Mouse (Mus musculus) layer of hippocampus, adult 18-20 months (tissue): Measurements from ENCODE around the gene Gm42906. TPM values are rescaled to one million over a fixed set of nuclear protein-coding genes. Genes with fewer than 3 reads are reported as not detected.
A peak's percentile ranks its signal among the peaks of the same experiment; 100 is the strongest.

ENCODE experiments used
- DNase-seq, 2 experiments: peaks; one replicate each; pipeline ENCODE4 v3.0.0; 2022; ENCODE audit warnings: low spot score in 2 of 2
- total RNA-seq, 2 experiments: library from RNA; stranded (reverse); gene quantifications; 2 replicates each; pipeline ENCODE4 v1.2.3; 2021

Gene Gm42906
- total RNA-seq, 2 experiments from 2014 or later, result not detected

DNA sequence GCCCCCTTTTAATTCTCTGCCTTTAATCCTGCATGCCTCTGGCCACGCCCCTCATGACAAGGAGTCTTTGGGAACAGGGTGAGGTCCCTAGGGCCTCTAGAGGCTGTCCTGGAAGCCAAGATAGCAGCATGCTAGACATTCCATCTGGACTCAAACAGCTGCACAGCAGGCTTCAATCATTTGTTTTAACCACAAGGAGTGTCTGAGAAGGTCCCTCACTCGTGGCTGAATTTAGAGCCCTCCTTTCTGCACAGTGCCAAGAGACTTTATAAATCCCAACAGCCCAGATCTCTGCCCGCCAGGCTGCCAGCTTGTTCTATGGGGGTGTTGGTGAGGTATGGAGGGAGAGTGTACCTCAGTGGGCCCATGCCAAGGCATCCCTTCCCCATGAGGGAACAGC lies 273.2 kb downstream of the Gm42906 start:
- no peak for DNase-seq

DNA sequence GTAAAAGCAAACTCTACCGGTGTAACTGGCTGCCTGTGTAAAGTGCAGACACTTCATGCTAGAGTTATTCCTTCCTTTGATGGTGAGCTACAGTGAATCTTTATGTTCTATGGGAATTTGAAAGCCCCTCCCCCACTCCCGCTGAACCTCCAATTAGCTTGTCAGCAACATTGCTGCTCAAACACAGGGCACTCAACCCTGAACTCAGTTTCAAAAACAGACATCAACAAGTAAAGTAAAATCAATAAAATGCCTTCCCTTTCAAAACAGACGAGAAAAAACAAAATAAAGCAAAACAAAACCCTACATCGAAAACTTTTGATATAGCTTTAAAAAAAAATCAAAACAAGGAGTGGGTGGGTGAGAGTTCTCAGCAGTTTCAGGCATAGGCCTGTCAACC lies 273.9 kb downstream of the Gm42906 start:
- DNase-seq, result no peak

DNA sequence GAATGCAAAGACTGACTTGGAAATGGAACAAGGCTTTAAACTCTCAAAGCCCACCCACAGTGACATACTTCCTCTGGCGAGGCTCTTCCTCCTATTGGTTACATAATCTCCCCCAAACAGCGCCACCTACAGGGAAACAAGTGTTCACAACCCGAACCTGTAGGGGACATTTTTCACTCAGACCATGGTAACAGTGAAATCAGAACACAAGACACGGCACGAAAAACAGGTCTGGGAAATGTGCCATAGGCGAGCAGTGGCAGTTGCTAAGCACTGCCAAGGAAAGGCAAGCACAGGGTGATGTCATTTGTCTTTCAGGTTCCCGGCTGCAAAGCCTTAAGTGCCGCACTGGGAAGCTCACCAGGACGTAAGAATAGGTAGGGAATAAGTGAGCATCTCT lies 276.4 kb downstream of the Gm42906 start:
- DNase-seq, result peak in 1 of 2 experiments; percentile 31

DNA sequence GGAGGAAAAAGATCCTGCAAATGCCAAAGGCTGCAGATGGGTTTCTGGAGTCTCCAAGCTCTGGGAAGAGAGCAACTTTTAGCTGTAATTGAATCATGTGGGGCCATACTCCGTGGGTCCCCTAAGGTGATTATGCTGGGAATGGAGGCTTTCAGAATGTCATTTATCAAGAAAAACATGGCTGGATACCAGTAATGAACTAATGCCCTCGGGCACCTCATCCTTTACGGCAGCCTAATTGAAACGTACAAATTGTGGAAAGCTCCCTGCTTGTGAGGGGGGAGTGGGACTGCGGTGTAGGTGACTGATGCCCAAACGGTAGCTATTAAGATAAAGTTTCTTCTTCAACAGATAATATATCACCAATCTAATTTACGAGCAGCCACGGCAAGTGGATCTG lies 278.5 kb downstream of the Gm42906 start:
- no peak for DNase-seq

DNA sequence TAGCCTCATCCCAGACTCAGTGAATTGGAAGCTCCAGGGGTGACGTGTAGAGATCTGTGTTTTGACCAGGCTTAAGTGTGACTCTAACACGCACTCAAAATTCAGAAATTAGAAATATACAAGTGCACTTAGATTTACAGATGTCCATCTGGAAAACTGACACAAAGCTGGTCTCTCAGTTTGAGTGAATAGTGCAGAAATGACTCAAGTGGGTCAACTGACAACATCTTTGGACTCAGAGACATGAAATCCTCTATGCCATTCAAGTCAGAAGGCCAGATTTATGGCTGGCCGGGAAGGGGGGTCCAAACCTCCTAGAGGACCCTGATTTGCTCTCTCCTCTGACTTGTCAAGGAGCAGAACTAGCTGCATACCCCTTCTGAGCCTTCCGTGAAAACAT lies 279.9 kb downstream of the Gm42906 start:
- no peak for DNase-seq

DNA sequence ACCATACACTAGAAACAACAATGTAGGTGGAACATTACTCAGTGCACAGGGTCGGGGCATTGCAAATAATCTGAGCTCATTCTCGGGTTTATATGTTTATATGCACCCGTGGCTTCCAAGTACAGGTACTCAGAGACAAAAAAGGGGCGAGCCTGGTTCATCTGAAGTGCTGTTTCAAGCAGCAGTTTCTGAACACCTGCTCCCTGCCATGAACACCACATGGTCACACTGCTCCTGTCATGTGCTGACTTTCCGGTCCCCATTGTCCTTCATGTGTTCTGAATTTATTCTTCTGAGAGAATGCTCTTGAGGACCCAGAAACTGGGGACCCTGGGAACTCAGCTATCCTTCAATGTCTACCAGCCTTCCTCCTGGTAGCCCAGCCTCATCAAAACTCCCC lies 282.2 kb downstream of the Gm42906 start:
- DNase-seq, result no peak

DNA sequence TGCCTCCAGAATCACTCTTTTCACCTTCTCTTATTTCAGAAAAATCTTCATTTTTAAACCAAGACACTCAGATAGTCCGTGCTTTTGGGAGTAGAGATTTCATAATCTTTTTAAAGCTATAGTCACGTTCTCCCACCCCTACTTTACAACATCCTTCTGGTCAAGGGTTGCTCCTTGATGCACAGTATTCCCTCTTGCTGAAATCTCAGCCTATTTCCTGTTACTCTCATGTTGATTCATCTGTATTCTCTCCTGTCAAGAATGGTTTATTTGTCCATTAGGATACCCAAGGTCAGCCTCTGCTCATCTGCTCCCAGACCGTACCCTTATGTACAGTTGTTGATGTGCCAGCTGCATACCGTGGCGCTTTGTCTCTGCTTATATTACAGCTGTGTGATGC lies 284.0 kb downstream of the Gm42906 start:
- no peak for DNase-seq

DNA sequence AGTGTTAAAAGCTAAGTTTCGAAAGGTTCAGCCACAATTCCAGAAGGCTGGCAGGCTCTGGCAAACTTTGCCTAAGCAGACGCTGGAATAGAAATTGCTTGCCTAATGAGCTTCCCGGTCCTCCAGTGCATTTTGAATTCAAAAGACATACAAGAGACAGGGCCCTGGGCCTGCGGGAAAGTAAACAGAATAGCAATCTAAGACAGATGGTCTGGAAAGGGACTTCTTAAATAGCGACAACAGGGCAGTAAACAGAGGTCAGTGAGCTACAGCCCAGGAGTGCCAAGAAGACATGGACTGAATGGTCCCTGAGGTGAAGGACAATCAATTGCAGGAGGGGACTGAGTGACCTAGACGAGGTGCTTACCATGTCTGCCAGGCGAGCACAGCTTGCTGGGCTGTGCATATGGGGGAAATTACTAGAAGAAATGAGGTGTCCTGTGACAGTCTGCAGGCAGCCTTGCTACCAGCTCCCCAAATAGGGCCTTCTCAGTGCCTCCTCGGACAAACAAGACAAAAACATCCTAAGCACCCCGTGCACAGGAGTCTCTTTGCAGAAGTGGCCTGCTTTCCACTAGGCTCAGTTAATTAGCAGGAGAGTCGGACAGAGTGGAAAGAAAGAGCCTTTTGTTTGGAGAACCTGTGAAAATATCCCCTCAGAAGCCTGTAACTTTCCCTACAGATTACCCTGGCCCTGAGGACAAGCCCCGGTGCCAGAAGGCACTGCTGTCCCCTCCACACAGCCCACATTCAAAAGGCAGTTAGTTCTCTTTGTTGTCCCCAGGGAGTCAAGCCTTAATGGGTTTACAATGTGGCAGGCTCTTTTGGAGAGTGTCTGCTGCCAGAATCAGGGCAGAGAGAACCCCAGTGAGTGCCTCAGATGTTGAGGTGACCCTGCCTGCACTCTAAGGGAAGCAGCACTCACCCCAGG lies 285.0 kb downstream of the Gm42906 start:
- DNase-seq, result peak; percentile 16 to 43

DNA sequence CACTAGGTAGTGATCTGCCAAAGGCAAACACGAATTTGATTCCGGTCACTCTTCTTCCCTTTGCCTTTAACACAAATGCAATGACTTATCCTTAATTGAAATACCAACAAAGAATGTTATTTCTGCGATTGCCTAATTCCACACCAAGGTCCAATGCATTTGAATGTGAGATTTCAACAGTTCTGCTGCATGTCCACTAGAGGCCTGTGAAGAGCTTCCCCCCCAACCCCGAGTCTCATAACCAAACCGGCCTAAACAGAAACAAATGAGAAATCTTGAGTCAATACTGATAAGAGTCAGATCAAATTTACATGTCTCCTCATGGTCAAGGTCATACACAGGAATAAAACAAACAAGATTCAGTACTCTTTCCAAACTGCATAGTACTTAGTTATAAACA lies 285.7 kb downstream of the Gm42906 start:
- DNase-seq, result no peak

DNA sequence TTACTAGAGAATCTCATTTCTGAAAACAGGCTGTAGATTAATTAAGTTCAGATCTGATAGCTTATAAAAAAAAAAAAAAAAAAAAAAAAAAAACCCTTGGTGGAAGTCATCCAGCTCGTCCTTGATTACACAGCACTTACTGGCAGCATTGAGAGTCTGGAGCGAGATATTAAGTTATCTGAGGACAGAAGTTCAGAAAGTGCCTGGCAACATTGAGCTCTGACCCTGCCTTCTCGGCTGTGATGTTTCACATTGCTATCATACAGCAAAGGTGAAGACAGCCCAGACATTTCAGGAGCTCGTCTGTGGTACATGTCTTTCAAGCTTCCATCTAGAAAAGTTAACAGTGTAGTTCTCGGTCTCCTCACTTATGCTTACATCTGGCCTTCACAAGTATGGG lies 290.1 kb downstream of the Gm42906 start:
- DNase-seq, result no peak

DNA sequence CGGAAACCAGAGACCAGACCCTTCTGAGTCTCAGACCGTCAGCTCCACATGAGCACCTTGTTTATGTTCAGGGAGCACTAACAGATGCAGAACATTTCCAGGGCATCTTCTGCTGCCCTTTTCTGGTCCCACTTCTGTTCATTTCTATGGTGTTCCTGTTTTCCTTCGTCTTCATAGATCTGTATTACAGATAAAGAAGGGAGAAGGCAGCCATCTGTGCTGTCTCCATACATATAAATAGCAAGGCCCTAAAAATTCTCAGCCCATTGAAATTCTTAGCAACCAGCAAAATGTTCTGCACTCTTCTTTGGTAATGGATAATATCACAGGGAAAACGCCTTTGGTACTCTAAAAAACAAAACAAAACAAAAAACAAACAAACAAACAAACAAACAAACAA lies 290.7 kb downstream of the Gm42906 start:
- no peak for DNase-seq

DNA sequence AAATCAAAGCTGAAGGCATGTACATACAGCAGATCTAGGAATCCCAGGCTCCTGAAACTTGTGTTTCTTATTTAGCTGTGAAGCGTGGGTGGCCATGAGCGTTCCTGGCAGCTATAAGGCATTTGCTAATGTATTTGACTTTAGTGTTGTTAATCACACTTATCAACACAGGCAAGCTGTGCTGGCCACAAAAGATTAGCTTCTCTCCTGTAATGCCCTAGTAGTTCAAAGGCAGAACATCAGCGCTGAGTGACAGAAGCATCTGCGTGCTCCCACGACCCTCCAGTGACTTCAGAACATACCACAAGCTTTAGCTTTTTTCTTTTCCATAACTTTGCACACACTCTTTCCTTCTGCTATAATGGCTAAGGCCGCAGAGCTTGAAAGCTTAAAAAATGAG lies 292.0 kb downstream of the Gm42906 start:
- DNase-seq, result no peak

DNA sequence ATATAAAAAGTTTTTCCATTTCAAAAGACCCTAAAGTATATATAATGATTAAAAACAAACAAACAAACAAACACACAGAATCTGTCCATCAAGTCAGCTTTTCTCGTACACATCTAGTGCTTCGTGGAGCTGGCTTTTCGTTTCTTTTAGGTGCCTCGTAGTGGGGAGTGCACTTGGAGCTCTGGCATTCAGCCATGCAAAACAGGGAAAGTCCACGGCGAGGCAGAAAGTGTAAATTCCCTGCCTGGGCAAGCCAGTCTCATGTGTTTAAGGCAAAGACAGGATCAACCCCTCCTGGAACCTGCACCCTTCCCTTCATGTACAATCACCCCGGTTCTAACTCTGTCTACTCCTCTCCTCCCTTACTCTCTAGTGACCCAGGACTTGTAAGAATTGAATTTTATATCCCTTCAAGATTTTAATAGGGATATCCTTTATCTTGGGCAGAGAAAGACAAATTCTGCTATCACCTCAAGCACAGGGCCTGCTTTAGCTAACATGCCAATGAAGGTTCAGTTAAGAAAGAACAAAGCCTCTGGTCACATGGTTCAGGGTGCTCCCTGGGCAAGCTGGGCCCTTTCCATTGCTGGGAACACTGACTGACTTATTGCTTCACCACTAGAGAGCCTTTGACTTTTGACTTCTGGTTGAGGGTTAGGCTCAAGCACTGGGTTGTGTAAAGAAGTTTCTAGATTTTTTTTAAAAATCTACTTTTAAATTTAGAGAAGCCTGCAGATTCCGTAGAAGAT lies 292.7 kb downstream of the Gm42906 start:
- no peak for DNase-seq

DNA sequence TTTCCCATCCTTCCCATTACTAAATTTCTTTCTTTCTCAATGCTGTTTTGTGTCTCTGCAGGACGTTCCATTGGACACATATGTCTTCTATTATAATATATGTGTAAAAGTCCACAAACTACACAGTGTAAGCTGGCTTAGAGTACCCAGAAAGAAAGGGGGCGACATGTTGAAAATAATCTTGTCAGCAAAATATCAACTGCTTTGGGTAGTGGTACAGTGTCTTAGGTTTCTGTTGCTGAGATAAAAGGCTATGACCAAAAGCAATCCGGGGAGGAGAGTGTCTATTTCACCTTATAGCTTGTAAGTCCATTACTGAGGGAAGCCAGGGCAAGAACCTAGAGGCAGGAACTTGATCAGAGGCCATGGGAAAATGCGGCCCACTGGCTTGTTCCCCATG lies 293.8 kb downstream of the Gm42906 start:
- DNase-seq, result no peak

DNA sequence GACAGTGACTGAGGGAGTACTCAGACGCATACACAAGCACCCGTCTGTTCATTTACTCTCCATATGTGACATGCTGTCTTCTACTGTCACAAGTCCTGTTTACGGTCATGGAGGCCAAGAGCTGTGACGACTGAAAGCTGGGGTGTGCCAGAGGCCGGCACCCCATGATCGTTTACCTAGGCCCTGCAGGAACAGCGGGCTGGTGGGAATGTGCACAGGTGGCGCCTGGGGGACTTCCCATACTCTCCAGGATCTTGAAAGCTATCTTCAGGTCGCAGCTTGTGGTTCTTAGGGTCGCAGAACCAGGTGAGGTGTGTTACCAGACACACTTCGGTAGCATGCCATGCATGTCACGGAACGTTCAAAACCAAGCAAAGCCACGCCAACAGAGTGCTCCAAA lies 294.2 kb downstream of the Gm42906 start:
- no peak for DNase-seq

DNA sequence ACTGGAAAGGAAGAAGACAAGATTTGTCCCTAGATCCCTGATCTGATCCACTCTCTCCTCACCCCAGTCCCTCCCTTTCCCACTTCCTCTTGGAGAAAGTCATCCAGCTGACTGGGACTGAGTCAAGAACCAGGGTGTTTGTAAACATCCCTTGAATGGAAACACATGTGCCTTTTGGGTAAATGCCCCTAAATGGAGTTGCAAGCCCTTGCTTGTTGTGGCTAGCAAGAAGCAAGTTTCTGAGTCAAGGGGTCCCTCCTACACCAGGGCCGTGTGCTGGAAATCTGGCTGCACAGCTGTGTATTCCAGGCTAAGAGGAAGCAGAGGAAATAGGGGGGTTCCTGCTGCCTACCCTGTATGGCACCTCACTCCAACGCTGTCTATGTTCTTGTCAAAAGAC lies 298.2 kb downstream of the Gm42906 start:
- DNase-seq, result no peak

DNA sequence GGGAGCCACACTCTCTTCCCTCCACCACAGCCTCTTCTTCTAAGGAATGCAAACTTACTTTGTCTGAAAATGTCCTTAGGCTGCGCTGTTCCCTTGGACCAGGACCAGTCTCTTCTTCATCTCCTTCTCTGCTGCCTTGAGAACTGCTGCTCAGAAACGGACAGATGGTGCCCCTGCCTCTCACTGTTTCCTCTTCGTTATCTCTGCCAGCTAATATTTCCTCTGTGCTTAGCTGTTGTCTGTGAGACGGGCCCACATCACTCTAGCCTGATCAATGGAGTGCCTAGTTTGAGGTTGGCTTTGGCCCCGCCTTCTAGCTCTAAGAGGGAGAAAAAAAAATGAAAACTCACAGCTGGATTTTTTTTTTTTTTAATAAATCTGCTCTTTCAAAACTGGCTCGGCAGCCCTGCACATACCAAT lies 300.7 kb downstream of the Gm42906 start:
- peak in 1 of 2 experiments; percentile 51 for DNase-seq

DNA sequence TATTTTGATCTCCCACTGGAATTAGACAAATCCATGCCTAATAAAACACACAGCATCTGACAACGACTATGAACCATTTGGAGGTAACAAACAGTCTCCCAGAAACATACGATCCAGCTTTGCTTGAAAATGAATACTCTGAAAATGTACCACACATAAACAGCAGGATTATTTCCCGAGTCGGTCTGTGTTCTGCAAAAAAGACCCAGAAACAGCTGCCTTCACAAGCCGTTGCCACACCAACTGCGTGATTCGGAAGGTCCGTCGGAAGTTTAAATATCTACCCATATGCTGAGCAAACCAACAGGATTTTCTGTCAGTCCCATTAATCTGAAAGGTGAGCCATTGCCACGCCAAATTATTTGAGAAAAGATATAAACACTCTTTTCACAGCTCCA lies 301.4 kb downstream of the Gm42906 start:
- DNase-seq, result no peak

DNA sequence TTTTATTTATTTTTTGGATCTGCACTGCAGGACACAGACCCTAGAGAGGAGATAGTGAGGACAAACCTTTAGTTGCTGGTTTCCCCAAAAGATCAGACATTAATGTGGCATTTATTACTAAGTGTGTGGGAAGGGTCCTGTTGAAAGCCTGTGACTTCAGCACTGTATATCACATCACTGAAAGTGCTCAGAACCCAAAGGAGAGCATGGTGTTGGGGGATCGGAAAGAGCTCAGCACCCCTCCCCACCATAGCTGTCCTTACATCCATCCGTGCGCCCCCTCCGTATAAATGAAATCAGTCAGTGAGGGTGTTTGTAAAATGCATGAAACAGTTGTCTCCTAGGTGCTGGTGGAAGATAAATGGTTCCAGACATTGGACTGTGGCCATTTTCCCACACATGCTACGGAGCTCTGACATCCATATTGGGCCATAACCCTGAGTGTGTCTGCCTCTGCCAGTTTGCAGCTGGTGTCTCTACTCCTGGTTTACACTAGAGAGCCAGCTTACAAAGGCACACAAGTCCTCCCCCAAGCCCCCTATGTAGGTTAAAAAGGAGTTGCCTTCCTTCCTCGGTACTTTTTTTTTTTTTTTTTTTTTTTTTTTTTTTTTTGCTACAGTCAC lies 301.9 kb downstream of the Gm42906 start:
- no peak for DNase-seq

DNA sequence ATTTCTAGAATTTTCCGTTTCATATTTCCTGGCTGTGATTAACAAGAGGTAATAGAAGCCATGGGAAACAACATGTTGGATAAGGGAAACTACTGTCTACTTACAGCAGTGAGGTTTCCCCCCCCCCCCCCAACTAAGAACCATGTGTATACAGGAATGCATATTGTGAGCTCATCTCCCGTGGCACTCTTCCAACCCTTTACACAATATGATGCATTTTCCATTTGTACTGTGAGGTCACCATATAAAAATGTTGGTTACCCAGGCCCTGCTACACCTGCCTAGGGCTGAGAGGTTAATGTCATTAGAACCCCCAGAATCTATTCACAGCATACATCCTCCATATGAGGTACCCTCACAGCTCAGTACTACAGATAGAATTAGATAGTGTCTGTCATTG lies 310.1 kb downstream of the Gm42906 start:
- no peak for DNase-seq

DNA sequence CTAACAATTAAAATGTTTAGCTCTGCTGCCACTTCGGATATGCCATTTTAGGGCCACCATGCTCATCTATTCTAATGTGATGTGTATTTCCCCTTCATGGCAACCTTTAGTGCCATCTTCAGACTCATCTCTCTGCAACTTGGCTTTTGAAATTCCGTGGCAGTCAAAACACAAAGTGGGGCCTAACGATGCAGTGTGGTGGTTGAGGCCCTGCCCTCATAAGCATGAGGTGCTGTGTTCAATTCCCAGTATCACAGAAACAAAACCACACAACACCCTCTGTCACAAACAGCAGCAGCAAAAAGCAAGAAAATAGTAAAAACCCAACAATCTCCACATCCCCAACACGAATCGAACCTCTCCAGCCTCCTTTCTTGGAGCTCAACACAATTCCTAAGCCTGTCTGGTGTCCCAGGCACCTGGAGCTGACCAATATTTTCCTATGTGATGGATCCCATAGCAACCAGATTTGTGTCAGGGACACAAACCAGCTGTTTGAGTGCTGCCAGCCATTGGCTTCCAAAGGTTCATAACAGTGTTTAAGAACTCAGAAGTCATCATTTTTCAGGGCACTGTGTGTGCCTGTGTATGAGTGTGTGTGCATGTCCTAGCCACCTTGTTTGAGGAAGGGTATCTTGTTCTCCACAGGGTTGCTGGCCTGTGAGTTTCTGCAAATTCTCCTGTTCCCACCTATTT lies 311.6 kb downstream of the Gm42906 start:
- DNase-seq, result no peak
